Mouse (Mus musculus): ENCODE measurements around the gene Asah2. TPM values are rescaled to one million over a fixed set of nuclear protein-coding genes. Genes with fewer than 3 reads are reported as not detected.
A peak's percentile ranks its signal among the peaks of the same experiment; 100 is the strongest.

Asah2 gene
- total RNA-seq (2014; rRNA removed; ENCODE audit: low replicate concordance) = 12.0 and 17.6 TPM in 2 replicates
- 1.9 and 2.1 TPM in 2 replicates for polyA plus RNA-seq (2015; fragmentation: Nextera tagmentation; extraction: Ambion mirVana)

GRCm38 (mm10) chr19:32107771-32108306 is at the start of gene Asah2:
Gene Asah2 (minus strand): TSS chr19:32108211.
- Histone ChIP-seq H3K27me3 (ENCODE audit: control insufficient read depth, insufficient read depth, low read length) (no peaks in the 10 kb centered on the region), H3K9me3 (replicated peaks; ENCODE audit: control insufficient read depth, low read length) (no peaks in the 10 kb centered on the region), H3K36me3 (replicated peaks; ENCODE audit: control insufficient read depth, insufficient read depth, low read length) (no peaks in the 10 kb centered on the region), H3K4me3 (ENCODE audit: low read depth, low read length) (peak within 1 kb of the TSS; percentile 91), H3K4me1 (ENCODE audit: control insufficient read depth, insufficient read depth) (peaks cover 19% of the 10 kb centered on the region), H3K27ac (ENCODE audit: low read depth) (peak within 1 kb of the TSS; percentile 97), H3K4me2 (ENCODE audit: low read depth, low read length) (peak within 1 kb of the TSS; percentile 68), H3K9ac (replicated peaks; ENCODE audit: low read depth, low read length) (peak within 1 kb of the TSS; percentile 89)
- under 1% methylated on average over 28 of the region's 28 CpGs for WGBS
- TF ChIP-seq CTCF (IDR thresholded peaks at IDR 0.05; ENCODE audit: low read depth) = peak; percentile 39
- no peak for TF ChIP-seq EP300 (IDR thresholded peaks at IDR 0.05; ENCODE audit: low read depth)
- ATAC-seq (ENCODE audit: insufficient read depth, low read depth) (peak; percentile 90), DNase-seq (ENCODE audit: low spot score) (peak; percentile 84)

- no peaks in the 10 kb centered on the region for H3K9me3 ChIP-seq (replicated peaks; ENCODE audit: control insufficient read depth, low read length)
- H3K9ac ChIP-seq (replicated peaks; ENCODE audit: low read depth, low read length) = no peak overlapping the region
- no peak overlapping the region for H3K4me2 ChIP-seq (ENCODE audit: low read depth, low read length)
- H3K4me1 ChIP-seq (ENCODE audit: control insufficient read depth, insufficient read depth) = 0 out of 2 replicates have a peak, but pooled peaks cover 9% of the 10 kb centered on the region
- 55% methylated on average over 6 of the region's 6 CpGs for WGBS
- H3K27me3 ChIP-seq (ENCODE audit: control insufficient read depth, insufficient read depth, low read length) = no peaks in the 10 kb centered on the region
- TF ChIP-seq EP300 (IDR thresholded peaks at IDR 0.05; ENCODE audit: low read depth) (no peak), CTCF (IDR thresholded peaks at IDR 0.05; ENCODE audit: low read depth) (no peak)
- no peak overlapping the region for H3K4me3 ChIP-seq (ENCODE audit: low read depth, low read length)
- peaks cover 25% of the 10 kb centered on the region for H3K36me3 ChIP-seq (replicated peaks; ENCODE audit: control insufficient read depth, insufficient read depth, low read length)
- DNase-seq (ENCODE audit: low spot score) (no peak), ATAC-seq (ENCODE audit: insufficient read depth, low read depth) (0 out of 2 replicates have a peak, but pooled peaks have one; percentile 24)
- H3K27ac ChIP-seq (ENCODE audit: low read depth) = no peak overlapping the region
These were observed 49.0 kb upstream of the Asah2 start for GRCm38 (mm10) chr19:32157045-32157444.

- no peak for TF ChIP-seq CTCF (IDR thresholded peaks at IDR 0.05; ENCODE audit: low read depth)
- no peak for TF ChIP-seq EP300 (IDR thresholded peaks at IDR 0.05; ENCODE audit: low read depth)
- Histone ChIP-seq H3K27ac (ENCODE audit: low read depth) (no peak overlapping the region), H3K4me2 (ENCODE audit: low read depth, low read length) (no peak overlapping the region), H3K4me1 (ENCODE audit: control insufficient read depth, insufficient read depth) (0 out of 2 replicates have a peak, but pooled peaks cover 8% of the 10 kb centered on the region), H3K36me3 (replicated peaks; ENCODE audit: control insufficient read depth, insufficient read depth, low read length) (peaks cover 3% of the 10 kb centered on the region), H3K4me3 (ENCODE audit: low read depth, low read length) (no peak overlapping the region), H3K9me3 (replicated peaks; ENCODE audit: control insufficient read depth, low read length) (no peaks in the 10 kb centered on the region), H3K9ac (replicated peaks; ENCODE audit: low read depth, low read length) (no peak overlapping the region), H3K27me3 (ENCODE audit: control insufficient read depth, insufficient read depth, low read length) (no peaks in the 10 kb centered on the region)
- ATAC-seq (ENCODE audit: insufficient read depth, low read depth) (no peak), DNase-seq (ENCODE audit: low spot score) (no peak)
- 62% methylated on average over 6 of the region's 6 CpGs for WGBS
These were observed 44.5 kb upstream of the Asah2 start for GRCm38 (mm10) chr19:32152529-32152928.

- no peak overlapping the region for H3K4me3 ChIP-seq (ENCODE audit: low read depth, low read length)
- H3K36me3 ChIP-seq (replicated peaks; ENCODE audit: control insufficient read depth, insufficient read depth, low read length) = no peaks in the 10 kb centered on the region
- no peak overlapping the region for H3K27ac ChIP-seq (ENCODE audit: low read depth)
- ATAC-seq (ENCODE audit: insufficient read depth, low read depth) (no peak), DNase-seq (ENCODE audit: low spot score) (no peak)
- H3K9ac ChIP-seq (replicated peaks; ENCODE audit: low read depth, low read length) = no peak overlapping the region
- TF ChIP-seq CTCF (IDR thresholded peaks at IDR 0.05; ENCODE audit: low read depth) (no peak), EP300 (IDR thresholded peaks at IDR 0.05; ENCODE audit: low read depth) (no peak)
- 79% methylated on average over 5 of the region's 5 CpGs for WGBS
- 0 out of 2 replicates have a peak, but pooled peaks cover 3% of the 10 kb centered on the region for H3K4me1 ChIP-seq (ENCODE audit: control insufficient read depth, insufficient read depth)
- no peaks in the 10 kb centered on the region for H3K27me3 ChIP-seq (ENCODE audit: control insufficient read depth, insufficient read depth, low read length)
- H3K9me3 ChIP-seq (replicated peaks; ENCODE audit: control insufficient read depth, low read length) = no peaks in the 10 kb centered on the region
- no peak overlapping the region for H3K4me2 ChIP-seq (ENCODE audit: low read depth, low read length)
These were observed 40.7 kb upstream of the Asah2 start for GRCm38 (mm10) chr19:32148710-32149109.

- Histone ChIP-seq H3K9me3 (replicated peaks; ENCODE audit: control insufficient read depth, low read length) (no peaks in the 10 kb centered on the region), H3K27me3 (ENCODE audit: control insufficient read depth, insufficient read depth, low read length) (no peaks in the 10 kb centered on the region), H3K4me1 (ENCODE audit: control insufficient read depth, insufficient read depth) (peaks cover 12% of the 10 kb centered on the region; the same call in 1 of the 2 replicates), H3K27ac (ENCODE audit: low read depth) (no peak overlapping the region), H3K4me3 (ENCODE audit: low read depth, low read length) (no peak overlapping the region), H3K4me2 (ENCODE audit: low read depth, low read length) (no peak overlapping the region), H3K36me3 (replicated peaks; ENCODE audit: control insufficient read depth, insufficient read depth, low read length) (no peaks in the 10 kb centered on the region), H3K9ac (replicated peaks; ENCODE audit: low read depth, low read length) (no peak overlapping the region)
- DNase-seq (ENCODE audit: low spot score) (no peak), ATAC-seq (ENCODE audit: insufficient read depth, low read depth) (no peak)
- no peak for TF ChIP-seq CTCF (IDR thresholded peaks at IDR 0.05; ENCODE audit: low read depth)
- no peak for TF ChIP-seq EP300 (IDR thresholded peaks at IDR 0.05; ENCODE audit: low read depth)
- WGBS = 72% methylated on average over 6 of the region's 6 CpGs
These were observed 34.4 kb upstream of the Asah2 start for GRCm38 (mm10) chr19:32142383-32142782.

All from heart, postnatal 0 days (tissue).